Mouse (Mus musculus) gastrocnemius, postnatal 4 days (tissue): Measurements from ENCODE around the gene Bpifc. TPM values are rescaled to one million over a fixed set of nuclear protein-coding genes. Genes with fewer than 3 reads are reported as not detected.

Experiments
- DNase-seq, 2 experiments: peaks; one replicate each; pipeline ENCODE4 v3.0.0; 2021 to 2022; ENCODE audit warnings: low spot score in 2 of 2, mixed read lengths in 2 of 2
- total RNA-seq, 2 experiments: library from RNA; stranded (reverse); gene quantifications; 2 replicates each; pipeline ENCODE4 v1.2.3; 2021

The Bpifc gene
- total RNA-seq, 2 experiments from 2014 or later = not detected

DNA sequence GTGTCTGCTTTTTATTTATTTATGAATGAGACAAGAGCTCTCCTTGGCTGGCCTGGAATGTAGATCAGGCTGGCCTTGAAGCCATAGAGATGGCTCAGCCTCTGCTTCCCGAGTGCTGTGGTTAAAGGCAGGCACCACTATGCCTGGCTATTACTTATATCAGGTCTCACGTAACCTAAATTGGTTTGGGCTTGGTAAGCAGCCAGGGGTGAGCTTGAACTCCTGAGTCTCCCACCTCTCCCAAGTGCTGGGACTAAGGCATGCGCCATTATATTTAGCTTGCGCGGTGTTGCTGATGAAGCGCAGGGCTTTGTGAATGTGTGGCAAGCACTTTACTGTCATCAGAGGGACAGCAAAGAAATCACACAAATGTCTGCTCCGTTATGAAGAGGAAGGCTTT is 6.1 kb upstream of the Bpifc start:
- no peak for DNase-seq

DNA sequence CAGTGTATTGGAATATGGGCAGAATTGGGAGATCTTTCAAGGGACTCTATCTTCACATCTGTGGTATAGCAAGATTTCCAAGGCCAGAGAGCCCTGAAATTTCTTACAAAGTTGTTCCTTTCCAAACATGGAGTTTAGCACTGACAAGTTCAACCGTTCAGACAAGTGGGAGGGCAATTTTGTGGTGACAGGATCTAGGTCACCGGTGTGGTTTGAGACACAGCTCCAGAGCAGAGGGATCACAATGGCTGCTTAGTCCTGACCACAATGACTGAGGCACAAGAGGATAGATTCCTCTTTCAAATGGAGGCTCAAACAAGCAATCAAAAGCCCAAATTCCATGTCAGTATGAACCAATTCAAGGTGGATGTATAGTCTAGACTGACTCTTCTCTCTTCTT is 523 bp downstream of the Bpifc start:
- DNase-seq = no peak

DNA sequence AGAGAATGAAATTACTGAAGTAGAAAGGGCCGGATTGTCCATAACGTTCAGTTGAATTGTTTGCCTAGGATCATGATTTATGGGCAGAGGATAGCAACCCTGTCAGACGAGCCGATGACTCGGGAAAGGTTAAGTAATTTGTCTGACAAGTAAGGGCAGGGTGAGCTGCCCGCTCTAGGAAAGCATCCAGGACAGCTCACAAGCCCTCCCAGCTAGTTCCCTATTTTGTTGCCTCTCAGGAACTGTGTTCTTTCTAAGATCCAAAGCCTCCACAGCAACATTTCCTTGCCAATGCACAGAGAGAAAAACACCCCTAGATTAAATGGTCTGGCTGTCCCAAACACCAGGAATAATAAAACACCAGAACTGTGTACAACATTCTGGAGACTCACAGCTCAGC is 1.1 kb downstream of the Bpifc start:
- DNase-seq = no peak

DNA sequence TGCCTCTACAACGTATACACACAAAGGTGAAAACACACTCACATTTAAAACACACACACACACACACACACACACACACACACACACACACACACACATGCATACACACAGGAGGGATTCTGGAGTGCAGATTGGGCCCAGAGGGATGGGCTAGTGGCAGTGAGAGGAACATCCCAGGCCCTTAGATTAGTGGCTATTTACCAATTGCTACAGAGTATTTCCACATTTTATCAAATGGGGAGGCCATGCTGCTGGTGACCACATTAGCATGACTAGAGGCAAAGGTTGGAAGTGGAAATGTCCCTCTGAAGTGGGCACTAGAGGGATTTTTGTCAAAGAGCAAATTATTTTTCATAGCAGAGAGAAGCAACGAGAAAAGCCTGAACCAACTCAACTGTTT is 2.0 kb downstream of the Bpifc start:
- DNase-seq = no peak

DNA sequence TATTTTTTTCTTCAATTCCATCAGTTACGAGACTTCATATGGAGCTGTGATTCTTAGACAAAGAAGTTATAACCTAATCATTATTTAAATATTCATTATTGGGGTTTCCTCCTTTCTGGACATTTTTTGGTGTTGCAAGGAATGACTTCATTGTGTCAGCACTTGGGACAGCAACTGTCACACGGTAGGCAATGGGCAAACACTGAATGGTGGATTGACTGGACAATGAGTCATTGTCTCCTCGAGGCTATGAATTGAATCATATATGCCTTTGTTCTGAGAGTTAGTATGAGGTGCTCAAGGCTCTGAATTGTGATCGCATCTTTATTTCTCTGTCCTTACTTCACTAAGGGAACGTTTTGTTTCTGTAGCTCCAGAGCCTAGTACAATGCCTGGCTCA is 5.2 kb downstream of the Bpifc start:
- DNase-seq = no peak

DNA sequence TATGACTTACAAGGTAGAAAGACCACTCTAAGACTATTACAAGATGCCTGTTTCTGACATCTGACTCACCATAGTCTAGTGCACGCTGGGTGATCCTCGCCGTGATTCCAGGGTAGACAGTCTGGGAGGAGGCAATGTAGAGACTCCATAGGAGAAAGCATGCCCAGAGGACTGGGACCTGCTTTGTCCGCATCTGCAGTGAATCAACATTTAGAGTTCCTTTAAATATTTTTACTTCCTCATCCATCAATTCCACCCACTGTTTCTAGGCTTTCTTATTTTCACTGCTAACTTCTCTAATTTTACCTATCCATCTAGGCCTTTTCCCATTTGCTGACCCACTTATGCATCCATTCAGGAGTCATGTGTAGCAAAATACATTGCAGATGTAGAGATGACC is 11.2 kb downstream of the Bpifc start:
- DNase-seq = no peak

DNA sequence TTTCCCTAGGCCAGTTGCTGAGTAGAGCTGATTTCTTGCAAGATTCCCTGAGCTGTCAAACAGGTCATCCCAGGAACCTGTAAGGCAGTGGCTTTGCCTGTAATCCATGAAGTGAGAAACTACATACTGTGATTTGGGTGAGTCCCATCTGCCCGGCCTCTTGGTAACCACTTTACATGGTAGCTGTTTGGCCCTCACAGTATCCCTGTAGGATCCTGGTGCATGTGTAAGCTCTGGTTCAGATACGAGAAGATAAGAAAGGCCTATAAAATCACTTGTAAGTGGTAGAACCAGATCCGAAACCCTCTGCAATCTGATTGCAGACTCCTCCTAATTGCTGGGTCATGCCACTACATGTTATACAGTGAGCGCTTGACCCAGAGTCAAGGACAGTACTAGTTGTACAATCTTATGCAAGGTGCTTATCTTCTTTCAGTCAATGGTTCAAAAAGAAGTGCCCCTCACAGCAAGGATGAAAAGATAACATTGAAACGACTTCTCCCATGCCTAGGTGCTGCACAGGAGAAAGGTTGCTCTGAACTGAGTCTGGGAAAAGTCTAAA is 17.1 kb downstream of the Bpifc start:
- peak in 1 of 2 experiments; percentile 4 for DNase-seq

DNA sequence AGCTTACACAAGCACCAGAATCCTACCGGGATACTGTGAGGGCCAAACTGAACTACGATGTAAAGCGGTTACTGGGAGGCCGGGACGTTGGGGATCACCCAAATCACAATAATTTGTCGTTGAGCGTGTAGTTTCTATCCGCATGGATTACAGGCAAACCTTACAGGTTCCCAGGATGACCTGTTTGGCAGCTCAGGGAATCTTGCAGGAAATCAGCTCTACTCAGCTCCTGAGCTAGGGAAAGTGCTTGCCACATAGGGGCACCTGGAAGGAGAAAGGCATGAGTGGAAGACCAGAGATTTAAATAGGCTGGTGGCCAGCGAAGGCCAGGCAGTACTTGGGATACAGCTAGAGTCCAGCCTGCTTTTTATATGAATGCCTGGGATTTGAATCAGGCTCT is 17.9 kb downstream of the Bpifc start:
- no peak for DNase-seq

DNA sequence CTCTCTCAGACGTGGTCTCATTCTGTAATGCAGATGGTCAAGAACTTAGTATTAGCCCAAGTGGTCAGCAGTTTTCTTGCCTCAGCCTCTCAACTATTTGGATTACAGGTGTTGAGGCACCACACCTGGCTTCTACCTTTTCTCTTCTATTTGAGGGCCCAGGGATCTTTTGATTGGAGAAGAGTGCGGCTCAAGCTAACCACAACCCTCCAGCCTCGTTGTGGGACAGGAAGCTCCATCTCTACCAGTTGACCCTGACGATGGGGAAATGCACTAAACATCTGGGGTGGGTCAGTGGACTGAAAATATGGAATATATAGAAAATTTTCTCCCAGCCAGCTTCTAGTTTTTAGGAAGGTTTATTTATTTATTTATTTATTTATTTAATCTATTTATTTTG is 19.3 kb downstream of the Bpifc start:
- DNase-seq = no peak

DNA sequence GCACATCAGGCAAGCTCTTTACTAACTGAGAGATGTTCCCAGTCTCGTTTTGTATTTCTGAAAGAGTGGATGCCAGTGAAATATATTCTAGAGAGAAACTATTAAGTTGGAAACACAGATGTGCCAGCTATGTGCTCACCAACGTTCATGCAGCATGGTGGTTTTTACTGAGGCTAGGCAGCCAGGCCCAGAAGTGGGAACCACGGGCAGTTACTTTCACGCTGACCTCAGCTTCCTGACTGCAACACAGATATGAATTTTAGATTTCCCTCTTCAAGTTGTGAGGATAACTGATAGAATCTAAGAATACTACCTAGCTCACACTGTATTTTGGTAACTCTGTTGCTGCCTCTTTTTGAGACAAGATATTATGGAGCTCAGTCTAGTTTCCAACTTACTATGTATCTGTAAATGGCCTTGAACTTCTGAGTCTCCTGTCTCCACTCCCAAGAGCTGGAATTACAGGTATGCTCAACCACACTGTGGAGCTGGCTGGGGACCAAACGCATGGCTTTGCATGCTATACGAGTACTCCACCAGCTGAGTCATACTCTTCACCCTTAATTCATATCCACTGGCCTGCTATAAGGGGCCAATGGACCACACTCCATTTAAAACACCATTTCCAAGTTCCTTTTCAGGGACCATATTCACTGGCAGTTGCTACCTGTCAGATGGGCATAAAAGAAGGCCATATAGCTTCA is 22.1 kb downstream of the Bpifc start:
- no peak for DNase-seq

DNA sequence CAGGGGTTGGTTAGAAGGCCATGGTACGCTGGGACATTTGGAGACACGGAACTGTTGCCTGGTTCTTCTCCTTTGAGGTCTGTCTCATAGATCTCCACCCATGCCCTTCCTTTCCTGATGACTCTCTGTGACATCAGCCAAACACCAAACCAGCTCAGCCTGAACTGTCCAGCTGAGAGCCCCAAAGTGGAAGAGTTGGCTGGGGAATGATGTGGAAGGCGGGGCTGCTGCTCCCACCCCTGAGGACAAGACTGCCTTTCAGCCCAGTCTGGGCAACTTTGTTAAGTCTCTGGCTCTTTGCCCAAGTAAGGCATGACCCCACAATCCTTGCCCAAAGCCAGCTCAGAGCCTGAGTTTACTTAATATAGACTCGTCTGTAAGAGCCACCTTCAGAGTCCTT is 38.8 kb downstream of the Bpifc start:
- DNase-seq = no peak

DNA sequence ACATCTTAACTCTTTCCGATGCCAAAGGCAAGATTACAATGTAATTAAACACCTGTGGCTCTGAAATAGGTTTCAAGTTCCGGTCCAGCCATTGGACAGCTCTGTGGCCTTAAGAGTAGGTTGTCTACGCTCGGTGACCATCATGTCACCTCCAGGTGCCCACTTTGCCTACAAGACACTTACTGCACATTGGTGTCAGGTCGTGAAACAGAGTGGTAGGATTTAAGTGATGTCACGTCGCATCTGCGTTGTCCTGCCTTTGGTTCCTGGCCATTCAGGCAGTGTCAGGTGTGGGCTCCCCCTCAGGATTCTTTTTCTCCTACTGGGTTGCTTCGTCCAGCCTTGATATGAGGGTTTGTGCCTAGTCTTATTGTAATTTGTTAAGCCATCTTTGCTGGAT is 39.9 kb downstream of the Bpifc start:
- no peak for DNase-seq

DNA sequence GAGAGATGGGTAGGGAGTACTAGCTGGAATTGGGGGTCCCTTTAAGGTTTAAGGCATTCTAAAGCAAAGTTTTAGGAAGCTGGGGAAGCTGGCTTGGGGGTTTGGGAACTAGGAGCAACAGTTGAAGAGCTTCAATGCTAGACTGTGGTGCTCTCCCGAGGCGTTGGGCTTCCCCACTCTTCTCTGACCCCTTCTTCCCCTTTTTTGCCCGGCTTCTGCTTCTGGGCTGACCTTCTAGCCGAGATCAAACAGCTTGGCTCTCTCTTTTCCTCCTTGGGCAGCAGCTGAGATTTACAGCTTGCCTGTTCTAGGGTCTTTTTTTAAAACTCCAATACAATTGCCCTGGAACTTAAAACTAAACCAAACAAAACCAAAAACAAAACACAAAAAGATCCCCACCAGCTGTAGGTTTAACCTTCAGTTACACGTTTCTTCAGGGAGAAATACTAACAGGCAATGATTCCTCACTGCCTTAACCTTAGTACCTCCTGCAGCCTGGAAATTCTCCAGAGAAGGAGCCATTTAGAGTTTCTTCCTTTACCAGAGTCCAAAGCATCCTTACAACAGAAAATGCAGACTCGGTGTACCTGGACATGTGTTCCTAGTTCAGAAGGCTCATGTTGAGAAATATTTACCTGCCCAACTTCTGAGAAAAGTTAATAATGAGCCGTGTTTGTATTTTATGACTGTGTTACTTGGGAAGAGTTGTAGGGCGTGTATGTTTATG is 41.6 kb downstream of the Bpifc start:
- no peak for DNase-seq

DNA sequence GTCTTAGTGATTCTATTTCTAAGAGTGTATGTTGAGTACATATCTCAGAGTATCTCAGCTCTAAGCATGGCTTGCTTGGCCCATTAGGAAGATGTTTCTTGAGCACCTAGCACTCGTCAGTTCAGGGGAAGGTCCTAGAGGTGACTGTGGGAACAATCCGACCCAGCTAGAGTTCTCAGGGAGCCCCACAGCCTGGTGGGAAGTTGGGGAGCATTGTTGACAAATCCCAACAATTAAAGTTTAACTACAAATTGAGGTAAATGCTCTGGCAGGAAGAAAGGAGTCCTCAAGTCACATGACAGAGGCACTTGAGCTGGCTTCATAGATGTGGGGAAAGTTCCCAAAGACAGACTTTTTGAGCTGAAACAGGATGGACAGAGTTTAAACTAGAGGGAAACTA is 43.0 kb downstream of the Bpifc start:
- DNase-seq = no peak

DNA sequence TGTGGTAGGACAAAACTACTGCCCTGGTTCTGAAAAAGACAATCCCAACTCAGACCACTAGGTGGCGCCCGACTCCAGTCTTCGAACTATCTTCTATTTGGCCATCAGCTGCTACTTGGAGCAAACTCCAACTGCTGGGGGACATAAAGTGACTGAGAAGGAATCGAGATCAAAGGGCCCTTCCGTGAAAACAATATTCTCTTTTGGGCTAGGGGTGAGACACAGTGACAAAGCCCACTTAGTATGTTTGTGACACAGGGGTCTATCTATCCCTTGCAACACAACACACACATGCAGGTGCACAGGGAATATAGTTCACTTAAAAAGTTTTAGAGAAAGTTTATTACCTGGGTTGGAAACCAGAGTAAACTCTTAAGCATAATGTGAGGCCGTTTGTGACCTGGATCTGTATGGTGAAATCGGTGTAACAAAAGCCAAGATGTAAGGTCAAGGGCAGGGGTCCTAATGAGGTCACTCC is 43.5 kb downstream of the Bpifc start:
- DNase-seq = peak; percentile 74 to 75

DNA sequence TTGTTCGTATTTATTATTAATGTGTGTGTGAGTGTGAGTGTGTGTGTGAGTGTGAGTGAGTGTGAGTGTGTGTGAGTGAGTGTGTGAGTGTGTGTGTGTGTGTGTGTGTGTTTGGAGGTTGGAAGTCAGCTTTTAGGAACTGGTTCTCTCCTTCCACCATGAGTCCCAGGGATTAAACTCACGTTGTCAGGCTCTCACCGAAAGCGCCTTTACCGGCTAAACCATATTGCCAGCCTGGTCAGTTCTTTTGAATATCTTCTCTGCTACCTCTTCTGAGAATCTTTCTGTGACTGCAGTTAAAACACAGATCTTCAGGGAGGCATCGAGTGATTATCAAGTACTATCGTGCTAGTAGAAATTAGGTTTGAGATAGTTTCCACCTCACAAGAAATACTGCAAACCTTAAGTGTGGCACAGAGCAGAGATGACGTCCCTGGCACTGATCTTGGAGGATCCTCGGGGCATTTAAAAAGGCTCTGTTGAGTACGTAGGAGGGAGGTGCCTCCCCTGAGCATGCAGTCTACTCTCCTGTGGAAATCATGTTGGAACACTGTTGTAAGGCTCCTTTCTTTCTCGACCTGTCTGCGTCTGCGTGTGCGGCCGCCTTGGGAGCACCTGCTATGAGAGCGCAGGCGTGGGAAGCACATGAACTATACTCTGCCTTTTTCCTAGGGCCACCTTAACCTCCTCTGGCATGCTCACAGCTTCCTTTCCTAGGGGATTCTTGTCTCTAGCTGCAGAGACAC is 44.1 kb downstream of the Bpifc start:
- no peak for DNase-seq

DNA sequence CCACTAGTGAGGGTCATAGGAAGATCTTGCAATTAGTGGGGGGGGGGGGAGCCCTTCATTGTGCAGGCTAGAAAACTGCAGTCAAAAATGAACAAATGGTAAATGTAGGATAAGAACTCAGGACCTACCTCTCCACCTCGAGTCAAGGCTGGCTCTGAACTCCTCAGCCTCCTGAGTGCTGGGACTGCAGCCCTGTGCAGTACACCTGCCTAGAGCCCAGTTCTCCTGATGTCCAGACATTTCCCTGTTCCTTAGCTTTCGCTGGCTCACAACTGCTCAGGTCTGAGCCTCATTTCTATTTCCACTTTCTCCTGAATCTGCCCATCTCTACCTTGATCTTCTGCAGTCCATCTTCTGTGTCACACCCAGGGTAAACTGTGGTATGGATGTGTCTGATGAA is 45.2 kb downstream of the Bpifc start:
- DNase-seq = no peak

DNA sequence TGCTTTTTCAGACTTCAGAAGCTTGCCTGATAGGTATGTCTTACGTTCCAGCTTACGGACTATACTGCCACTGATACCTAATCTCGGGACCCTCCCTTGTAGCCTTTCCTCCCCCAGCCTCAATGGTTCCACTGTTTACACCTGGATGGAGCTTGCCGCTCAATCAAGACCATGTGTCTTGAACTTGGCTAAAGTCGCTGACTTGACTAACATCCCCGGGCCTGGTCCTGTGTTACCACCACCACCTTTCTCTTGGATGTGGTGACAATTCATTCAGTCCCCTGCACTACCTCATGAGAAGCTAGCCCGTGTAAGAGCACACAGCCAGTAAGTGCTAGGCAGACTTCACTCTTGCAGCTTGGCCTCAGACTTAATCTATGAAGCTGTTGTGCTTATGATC is 47.4 kb downstream of the Bpifc start:
- no peak for DNase-seq

DNA sequence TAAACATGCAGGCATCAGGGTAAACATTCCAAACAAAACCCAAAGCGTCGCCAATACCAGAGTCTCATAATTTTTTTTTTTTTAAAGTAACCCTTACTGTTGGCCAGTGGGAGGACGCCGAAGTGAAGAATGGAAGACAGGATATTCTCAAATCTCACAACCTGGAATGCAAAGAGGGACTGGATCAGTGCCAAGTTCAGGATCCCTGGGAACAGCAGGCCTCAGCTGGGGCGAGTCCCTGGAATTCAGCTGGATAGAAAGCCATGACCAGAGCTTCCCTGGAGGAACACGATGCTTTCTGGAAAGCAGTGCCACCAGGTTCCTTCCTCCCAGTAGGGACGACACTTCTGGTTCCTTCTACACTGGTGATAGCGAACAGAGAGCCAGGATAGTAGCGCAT is 48.8 kb downstream of the Bpifc start:
- peak in 1 of 2 experiments; percentile 12 for DNase-seq

DNA sequence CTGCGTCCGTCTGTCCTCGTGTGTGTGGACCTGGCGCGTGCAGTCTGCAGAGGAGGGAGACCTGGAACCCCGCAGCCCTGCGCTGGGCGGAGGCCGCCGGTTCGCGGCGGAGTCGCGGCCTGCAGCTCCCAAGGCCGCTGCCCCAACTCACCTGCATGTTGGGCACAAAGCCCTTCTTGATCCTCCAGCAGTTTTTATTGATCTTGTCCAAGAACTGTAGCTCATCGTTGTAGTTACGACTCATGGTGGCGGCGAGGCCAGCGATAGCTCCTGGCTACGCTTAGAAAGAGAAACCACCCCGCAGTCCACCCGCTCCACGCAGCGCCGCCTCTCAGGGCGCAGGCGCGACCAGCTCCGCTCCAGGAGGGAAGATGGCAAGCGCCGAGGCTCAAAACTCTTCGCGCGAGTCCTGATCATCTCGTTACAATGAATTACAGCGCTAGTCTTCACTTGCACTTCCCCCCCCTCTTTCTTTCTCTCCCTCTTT is 54.2 kb downstream of the Bpifc start, which contains the start of gene Rtcb:
Gene Rtcb, minus strand, starts transcription at position 360 of the 487 bp plus-strand sequence.
- peak; percentile 98 to 99 for DNase-seq

DNA sequence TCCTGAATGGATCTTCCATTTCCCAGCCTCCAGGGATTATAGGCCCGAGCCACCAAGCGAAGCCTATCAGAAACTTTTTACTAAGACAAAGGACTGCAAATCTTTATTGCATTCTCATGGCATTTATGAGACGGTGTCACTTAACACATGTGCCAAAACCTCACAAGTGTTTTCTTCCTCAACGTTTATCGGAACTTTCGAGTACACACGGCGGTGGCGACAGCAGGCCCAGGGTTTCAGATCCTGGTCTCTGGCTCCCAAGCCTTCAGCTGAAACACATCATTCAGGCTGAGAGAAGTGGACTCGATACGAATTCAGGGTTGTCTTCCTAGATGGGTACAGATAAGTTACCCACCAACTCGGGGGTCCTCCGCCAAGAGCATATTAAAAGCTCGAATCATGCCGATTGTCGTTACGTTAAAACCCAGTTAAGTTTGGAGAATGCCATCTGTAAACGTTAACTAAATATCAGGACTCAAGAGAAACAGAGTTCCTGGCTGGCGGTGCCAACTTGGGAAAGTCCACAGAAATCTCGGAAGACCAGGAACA is 54.8 kb downstream of the Bpifc start:
- DNase-seq = no peak
